In genomic region chr3:101161941-101162531, GRCm38 (mm10) we compare ENCODE assay signal across 8 mouse cellular contexts. TPM values are rescaled to one million over a fixed set of nuclear protein-coding genes. Genes with fewer than 3 reads are reported as not detected.
A peak's percentile ranks its signal among the peaks of the same experiment; 100 is the strongest.
DNase-seq lines count a peak whose midpoint lies in the region; ATAC-seq lines count a peak whose summit lies in the region.
"Had no signal": no experiment of that assay in that cellular context is flagged by ENCODE, and none has a peak within 500 bp of the region (broad histone marks: within the 10 kb centered on the region; RNA-seq: fewer than 3 reads in every experiment).

No protein-coding gene starts in this region.

- no peak overlapping the region for H3K4me3 ChIP-seq in forebrain, embryonic 14.5 days (ENCODE audit: low read depth, low read length)
- H3K4me3 ChIP-seq in limb, embryonic 12.5 days (replicated peaks) = no peak overlapping the region
- H3K4me3 ChIP-seq: liver, embryonic 15.5 days had no signal

- no peak overlapping the region for H3K27ac ChIP-seq in forebrain, embryonic 14.5 days (ENCODE audit: low read depth, low read length)
- peak overlapping the region; percentile 92 for H3K27ac ChIP-seq in limb, embryonic 12.5 days
- H3K27ac ChIP-seq: liver, embryonic 15.5 days had no signal

- H3K27me3 ChIP-seq in forebrain, embryonic 14.5 days (replicated peaks; ENCODE audit: control insufficient read depth, insufficient read depth, low read length) = no peaks in the 10 kb centered on the region; the same call in 1 of the 2 replicates
- H3K27me3 ChIP-seq in limb, embryonic 12.5 days = no peaks in the 10 kb centered on the region

- no peaks in the 10 kb centered on the region for H3K9me3 ChIP-seq in forebrain, embryonic 14.5 days (replicated peaks; ENCODE audit: control insufficient read depth, low read length)
- no peaks in the 10 kb centered on the region for H3K9me3 ChIP-seq in limb, embryonic 12.5 days
- H3K9me3 ChIP-seq: liver, embryonic 15.5 days had no signal

- H3K36me3 ChIP-seq in forebrain, embryonic 14.5 days (ENCODE audit: control insufficient read depth, insufficient read depth, low read length) = no peaks in the 10 kb centered on the region
- no peaks in the 10 kb centered on the region for H3K36me3 ChIP-seq in limb, embryonic 12.5 days
- H3K36me3 ChIP-seq: liver, embryonic 15.5 days had no signal

- H3K4me1 ChIP-seq in forebrain, embryonic 14.5 days (ENCODE audit: control insufficient read depth, insufficient read depth, low read length) = peaks cover 12% of the 10 kb centered on the region
- peaks cover 51% of the 10 kb centered on the region for H3K4me1 ChIP-seq in limb, embryonic 12.5 days (replicated peaks)
- H3K4me1 ChIP-seq: liver, embryonic 15.5 days had no signal

- no peak overlapping the region for H3K4me2 ChIP-seq in forebrain, embryonic 14.5 days (ENCODE audit: low read length)
- peak overlapping the region; percentile 39 for H3K4me2 ChIP-seq in limb, embryonic 12.5 days
- H3K4me2 ChIP-seq: liver, embryonic 15.5 days had no signal

- intact Hi-C loops in heart, postnatal 14 days (cut with DNase I) = loop anchor here (2.0 to 5.0 kb wide), 3 partner anchors 133 to 189 kb away; no protein-coding TSS in a partner anchor

- H3K9ac ChIP-seq in forebrain, embryonic 14.5 days (ENCODE audit: low read length) = no peak overlapping the region
- peak overlapping the region; percentile 31; the same call in 1 of the 2 replicates for H3K9ac ChIP-seq in limb, embryonic 12.5 days (replicated peaks)
- H3K9ac ChIP-seq: liver, embryonic 15.5 days had no signal

- peak; percentile 42 for DNase-seq in ZHBTc4 (ENCODE audit: low read depth, low spot score)
- peak; percentile 35 for DNase-seq in forebrain, embryonic 14.5 days (ENCODE audit: low spot score)
- peak; percentile 64 to 74 for DNase-seq in heart, postnatal 14 days
- DNase-seq in ovary, postnatal 36 days (ENCODE audit: low spot score) = peak; percentile 43

- peak; percentile 83 for ATAC-seq in cerebellum, adult (ENCODE audit: insufficient number of reproducible peaks, low FRiP score, low TSS enrichment)
- peak; percentile 27; the same call in 1 of the 2 replicates for ATAC-seq in forebrain, embryonic 14.5 days
- ATAC-seq in limb, embryonic 12.5 days (ENCODE audit: insufficient number of reproducible peaks, insufficient read depth, low FRiP score, low TSS enrichment, low read depth) = no peak
- ATAC-seq in megakaryocyte, adult 5-6 weeks (ENCODE audit: poor library complexity, severe bottlenecking) = no peak

- WGBS in forebrain, embryonic 14.5 days = 40% methylated on average over 14 of the region's 14 CpGs
- 31% methylated on average over 14 of the region's 14 CpGs for WGBS in limb, embryonic 12.5 days

RNA-seq across cellular contexts. Expression of gene Ptgfrn, which starts 52.0 kb away (rescaled TPM):
- polyA plus RNA-seq in forebrain, embryonic 14.5 days (2014; fragmentation: Nextera tagmentation; extraction: Ambion mirVana) = 3.4 and 4.5 TPM in 2 replicates
- total RNA-seq in heart, postnatal 14 days (2021) = 10 to 100 TPM; 48.9 to 49.4 TPM
- 5.9 and 6.1 TPM in 2 replicates for polyA plus RNA-seq in limb, embryonic 12.5 days (2016; fragmentation: Nextera tagmentation; extraction: Ambion mirVana)
- total RNA-seq in megakaryocyte, adult 5-6 weeks (2015) = 1.0 and 1.2 TPM in 2 replicates
- 0.98 and 1.8 TPM in 2 replicates for total RNA-seq in megakaryocyte, adult 5-6 weeks (2017)

Comparison
In these comparisons a context has a peak if more than half of its experiments do, and no peak if none do; other contexts are left out.
1. ATAC-seq: peak in cerebellum, adult (single experiment) and forebrain, embryonic 14.5 days (single experiment); none in limb, embryonic 12.5 days (single experiment) and megakaryocyte, adult 5-6 weeks (single experiment).
2. RNA of gene Ptgfrn, which starts 52.0 kb away (total RNA-seq): 48.9 to 49.4 TPM in heart, postnatal 14 days; 0.98 to 1.8 TPM in megakaryocyte, adult 5-6 weeks; every median in the first group is over 10 times any median in the second.
3. Peak in every context shown above with its lines, with median percentiles within 50 percentile points of each other: DNase-seq.